Mouse (Mus musculus): ENCODE data around the gene Pramel6. TPM values are rescaled to one million over a fixed set of nuclear protein-coding genes. Genes with fewer than 3 reads are reported as not detected.

The Pramel6 gene
- 3.1 and 16.5 TPM in 2 replicates for total RNA-seq (2012; rRNA removed)

DNA sequence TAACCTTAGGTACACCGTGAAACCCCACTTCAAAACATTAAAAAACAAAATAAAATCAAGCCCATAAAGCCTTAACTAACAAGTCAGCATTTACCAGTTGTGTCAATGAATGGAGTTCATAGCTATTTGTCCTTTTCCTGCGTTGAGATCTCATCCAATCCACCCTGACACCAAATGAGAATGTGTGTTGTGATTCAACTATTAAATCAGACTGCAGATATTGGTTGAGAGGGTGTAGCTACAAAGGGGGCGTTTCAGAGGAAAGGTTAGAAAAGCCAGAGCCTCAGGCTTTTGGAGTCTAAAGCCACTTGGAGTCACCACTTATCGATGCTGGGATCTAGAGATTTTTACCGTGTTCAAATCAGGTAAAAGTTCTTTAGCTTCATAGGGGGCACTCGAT, at the start of gene Pramel6:
TSS of gene Pramel6 (plus strand) at position 301 of the 400 bp plus-strand sequence.
- Histone ChIP-seq H3K4me3 (ENCODE audit: insufficient read depth in 1 of 2, low read depth in 1 of 2, low read length in 2 of 2, poor library complexity in 1 of 2, severe bottlenecking in 1 of 2) (no peak within 1 kb of the TSS), H3K36me3 (ENCODE audit: control insufficient read depth, insufficient read depth, low read length, poor library complexity, severe bottlenecking) (no peaks in the 10 kb centered on the region), H3K9me3 (ENCODE audit: control insufficient read depth, insufficient read depth, low read depth, low read length) (no peaks in the 10 kb centered on the region), H3K27ac (ENCODE audit: insufficient read depth, low read depth, low read length, poor library complexity, severe bottlenecking) (no peak within 1 kb of the TSS), H3K9ac (ENCODE audit: insufficient read depth, low read depth, low read length, poor library complexity, severe bottlenecking) (no peak within 1 kb of the TSS; the same call in 1 of the 2 replicates), H3K4me1 (ENCODE audit: control insufficient read depth in 2 of 2, insufficient read depth in 2 of 2, low read length in 2 of 2, poor library complexity in 1 of 2) (0 out of 4 replicates have a peak, but pooled peaks cover 0 to 2% of the 10 kb centered on the region in 2 experiments)
- in situ Hi-C loops (cut with MboI; ENCODE audit: low sequenced_read_pairs in 2 of 2, unreplicated experiment in 2 of 2), result no loop called here
- TF ChIP-seq HCFC1 (IDR thresholded peaks at IDR 0.05; ENCODE audit: borderline replicate concordance, insufficient read depth, low read length) (no peak), ZNF384 (IDR thresholded peaks at IDR 0.05; ENCODE audit: low read depth, low read length) (no peak), ZC3H11A (IDR thresholded peaks at IDR 0.05; ENCODE audit: borderline replicate concordance, low read depth, low read length) (no peak), CHD2 (IDR thresholded peaks at IDR 0.05; ENCODE audit: low read depth, low read length) (no peak), MAFK (IDR thresholded peaks at IDR 0.05; ENCODE audit: insufficient read depth, low read depth, low read length) (no peak)
- DNase-seq (ENCODE audit: low read depth, low spot score), result no peak

DNA sequence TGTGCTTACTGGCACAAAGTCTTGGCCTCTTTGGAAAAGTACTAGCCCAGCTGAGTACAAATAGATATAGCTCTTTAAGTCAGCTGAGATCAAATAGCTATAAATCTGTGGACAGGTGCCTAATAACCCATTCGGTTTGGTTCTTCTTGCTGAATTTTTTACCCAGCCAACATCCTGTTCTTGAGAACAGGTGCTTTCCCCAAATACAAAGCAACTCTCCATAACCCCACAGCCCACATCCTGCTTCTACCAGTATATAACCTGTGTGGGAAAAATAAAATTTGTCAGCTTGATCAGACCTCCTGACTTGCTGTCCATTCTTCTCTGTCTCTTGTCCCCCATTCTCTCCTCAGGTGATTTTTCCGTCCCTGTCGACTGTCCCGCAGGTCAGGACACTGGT, 44.6 kb upstream of the Pramel6 start:
- TF ChIP-seq CHD2 (IDR thresholded peaks at IDR 0.05; ENCODE audit: low read depth, low read length) (no peak), ZNF384 (IDR thresholded peaks at IDR 0.05; ENCODE audit: low read depth, low read length) (no peak), ZC3H11A (IDR thresholded peaks at IDR 0.05; ENCODE audit: borderline replicate concordance, low read depth, low read length) (no peak), MAFK (IDR thresholded peaks at IDR 0.05; ENCODE audit: insufficient read depth, low read depth, low read length) (no peak), HCFC1 (IDR thresholded peaks at IDR 0.05; ENCODE audit: borderline replicate concordance, insufficient read depth, low read length) (no peak)
- in situ Hi-C loops (cut with MboI; ENCODE audit: low sequenced_read_pairs in 2 of 2, unreplicated experiment in 2 of 2), result no loop called here
- Histone ChIP-seq H3K4me1 (ENCODE audit: control insufficient read depth in 2 of 2, insufficient read depth in 2 of 2, low read length in 2 of 2, poor library complexity in 1 of 2) (no peaks in the 10 kb centered on the region), H3K27ac (ENCODE audit: insufficient read depth, low read depth, low read length, poor library complexity, severe bottlenecking) (no peak overlapping the region), H3K36me3 (ENCODE audit: control insufficient read depth, insufficient read depth, low read length, poor library complexity, severe bottlenecking) (no peaks in the 10 kb centered on the region), H3K9ac (ENCODE audit: insufficient read depth, low read depth, low read length, poor library complexity, severe bottlenecking) (no peak overlapping the region), H3K4me3 (ENCODE audit: insufficient read depth in 1 of 2, low read depth in 1 of 2, low read length in 2 of 2, poor library complexity in 1 of 2, severe bottlenecking in 1 of 2) (no peak overlapping the region), H3K9me3 (ENCODE audit: control insufficient read depth, insufficient read depth, low read depth, low read length) (no peaks in the 10 kb centered on the region)
- no peak for DNase-seq (ENCODE audit: low read depth, low spot score)

DNA sequence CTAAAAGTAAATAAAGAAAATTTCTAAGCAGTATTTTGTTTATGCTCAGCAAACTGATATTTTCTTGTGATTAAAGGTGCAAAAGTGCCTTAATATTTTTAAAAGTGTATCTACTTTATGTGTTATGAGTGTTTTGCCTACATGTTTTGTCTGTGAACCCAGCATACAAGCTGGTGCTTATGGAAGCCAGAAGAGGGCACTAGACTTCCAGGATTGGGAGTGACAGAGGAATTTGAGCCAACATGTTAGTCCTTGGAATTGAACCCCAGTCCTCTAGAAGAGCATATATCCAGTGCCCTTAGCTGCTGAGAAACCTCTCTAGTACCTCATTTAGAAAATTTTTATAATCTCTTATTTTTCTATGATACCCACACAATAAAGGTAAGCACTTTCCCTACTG, 26.2 kb upstream of the Pramel6 start:
- no peak overlapping the region; the same call in 1 of the 2 replicates for H3K27ac ChIP-seq (ENCODE audit: insufficient read depth, low read depth, low read length, poor library complexity, severe bottlenecking)
- peaks cover 0 to 5% of the 10 kb centered on the region in 2 experiments; a peak in 2 of 4 replicates for H3K4me1 ChIP-seq (ENCODE audit: control insufficient read depth in 2 of 2, insufficient read depth in 2 of 2, low read length in 2 of 2, poor library complexity in 1 of 2)
- peak; percentile 51 for DNase-seq (ENCODE audit: low read depth, low spot score)
- no peaks in the 10 kb centered on the region for H3K9me3 ChIP-seq (ENCODE audit: control insufficient read depth, insufficient read depth, low read depth, low read length)
- no peak overlapping the region for H3K4me3 ChIP-seq (ENCODE audit: insufficient read depth in 1 of 2, low read depth in 1 of 2, low read length in 2 of 2, poor library complexity in 1 of 2, severe bottlenecking in 1 of 2)
- no peak overlapping the region for H3K9ac ChIP-seq (ENCODE audit: insufficient read depth, low read depth, low read length, poor library complexity, severe bottlenecking)
- TF ChIP-seq CHD2 (IDR thresholded peaks at IDR 0.05; ENCODE audit: low read depth, low read length) (no peak), HCFC1 (IDR thresholded peaks at IDR 0.05; ENCODE audit: borderline replicate concordance, insufficient read depth, low read length) (no peak), ZNF384 (IDR thresholded peaks at IDR 0.05; ENCODE audit: low read depth, low read length) (no peak), MAFK (IDR thresholded peaks at IDR 0.05; ENCODE audit: insufficient read depth, low read depth, low read length) (no peak), ZC3H11A (IDR thresholded peaks at IDR 0.05; ENCODE audit: borderline replicate concordance, low read depth, low read length) (peak; percentile 93)
- no peaks in the 10 kb centered on the region for H3K36me3 ChIP-seq (ENCODE audit: control insufficient read depth, insufficient read depth, low read length, poor library complexity, severe bottlenecking)
- in situ Hi-C loops (cut with MboI; ENCODE audit: low sequenced_read_pairs in 2 of 2, unreplicated experiment in 2 of 2), result no loop called here

DNA sequence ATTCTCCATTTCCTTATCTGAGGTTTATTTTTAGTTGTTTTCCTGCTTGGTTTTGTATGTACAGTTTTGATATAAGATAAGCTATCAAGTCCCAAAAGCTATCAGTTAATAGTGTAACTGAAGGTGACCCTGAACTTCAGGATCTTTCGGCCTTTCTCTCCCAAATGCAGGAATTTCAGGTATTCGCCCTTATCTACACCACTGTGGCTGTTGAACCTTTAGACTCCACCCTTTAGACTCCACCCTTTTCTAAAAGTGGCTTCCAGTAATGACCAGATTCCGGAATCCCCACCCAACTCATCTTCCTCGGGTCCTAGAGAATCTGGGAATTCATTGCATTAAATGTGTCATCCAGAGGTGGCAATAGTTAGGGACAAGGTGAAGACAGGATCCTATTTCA, 25.2 kb upstream of the Pramel6 start:
- DNase-seq (ENCODE audit: low read depth, low spot score), result peak; percentile 73
- Histone ChIP-seq H3K27ac (ENCODE audit: insufficient read depth, low read depth, low read length, poor library complexity, severe bottlenecking) (peak overlapping the region; percentile 61; the same call in 1 of the 2 replicates), H3K9me3 (ENCODE audit: control insufficient read depth, insufficient read depth, low read depth, low read length) (no peaks in the 10 kb centered on the region), H3K9ac (ENCODE audit: insufficient read depth, low read depth, low read length, poor library complexity, severe bottlenecking) (no peak overlapping the region), H3K36me3 (ENCODE audit: control insufficient read depth, insufficient read depth, low read length, poor library complexity, severe bottlenecking) (no peaks in the 10 kb centered on the region), H3K4me1 (ENCODE audit: control insufficient read depth in 2 of 2, insufficient read depth in 2 of 2, low read length in 2 of 2, poor library complexity in 1 of 2) (peaks cover 0 to 5% of the 10 kb centered on the region in 2 experiments; a peak in 2 of 4 replicates), H3K4me3 (ENCODE audit: insufficient read depth in 1 of 2, low read depth in 1 of 2, low read length in 2 of 2, poor library complexity in 1 of 2, severe bottlenecking in 1 of 2) (no peak overlapping the region)
- in situ Hi-C loops (cut with MboI; ENCODE audit: low sequenced_read_pairs in 2 of 2, unreplicated experiment in 2 of 2), result no loop called here
- no peak for TF ChIP-seq MAFK (IDR thresholded peaks at IDR 0.05; ENCODE audit: insufficient read depth, low read depth, low read length)
- TF ChIP-seq CHD2 (IDR thresholded peaks at IDR 0.05; ENCODE audit: low read depth, low read length), result 0 out of 2 replicates have a peak, but pooled peaks have one; percentile 61
- TF ChIP-seq ZNF384 (IDR thresholded peaks at IDR 0.05; ENCODE audit: low read depth, low read length), result no peak
- TF ChIP-seq HCFC1 (IDR thresholded peaks at IDR 0.05; ENCODE audit: borderline replicate concordance, insufficient read depth, low read length), result no peak

Data from ES-E14 (cell line).